Mouse (Mus musculus): Measurements from ENCODE around the gene Wfdc17. TPM values are rescaled to one million over a fixed set of nuclear protein-coding genes. Genes with fewer than 3 reads are reported as not detected.

Wfdc17 gene
- polyA plus RNA-seq, 1 experiment from 2014 or later = 1.2 TPM

GRCm38 (mm10) chr11:83692008-83692407 lies 11.8 kb upstream of the Wfdc17 start:
- Histone ChIP-seq H3K27me3 (ENCODE audit: control insufficient read depth, insufficient read depth, low read length) (no peaks in the 10 kb centered on the region), H3K36me3 (ENCODE audit: control insufficient read depth, insufficient read depth, low read length) (no peaks in the 10 kb centered on the region), H3K9ac (ENCODE audit: low read depth, low read length) (no peak overlapping the region), H3K9me3 (ENCODE audit: control insufficient read depth, low read length) (no peaks in the 10 kb centered on the region), H3K27ac (ENCODE audit: low read depth, low read length) (no peak overlapping the region), H3K4me3 (ENCODE audit: low read length) (no peak overlapping the region), H3K4me2 (replicated peaks; ENCODE audit: low read depth, low read length) (no peak overlapping the region), H3K4me1 (ENCODE audit: control insufficient read depth, insufficient read depth, low read length) (no peaks in the 10 kb centered on the region)
- WGBS = 68% methylated on average over 1 of the region's 1 CpGs
- no peak for ATAC-seq (ENCODE audit: low FRiP score, low TSS enrichment)

- Histone ChIP-seq H3K9me3 (ENCODE audit: control insufficient read depth, low read length) (no peaks in the 10 kb centered on the region), H3K4me2 (replicated peaks; ENCODE audit: low read depth, low read length) (no peak within 1 kb of the TSS), H3K27me3 (ENCODE audit: control insufficient read depth, insufficient read depth, low read length) (no peaks in the 10 kb centered on the region), H3K4me1 (ENCODE audit: control insufficient read depth, insufficient read depth, low read length) (no peaks in the 10 kb centered on the region), H3K36me3 (ENCODE audit: control insufficient read depth, insufficient read depth, low read length) (no peaks in the 10 kb centered on the region), H3K27ac (ENCODE audit: low read depth, low read length) (no peak within 1 kb of the TSS), H3K9ac (ENCODE audit: low read depth, low read length) (no peak within 1 kb of the TSS), H3K4me3 (ENCODE audit: low read length) (no peak within 1 kb of the TSS)
- no peak for ATAC-seq (ENCODE audit: low FRiP score, low TSS enrichment)
- 68% methylated on average over 4 of the region's 4 CpGs for WGBS
Observed at GRCm38 (mm10) chr11:83708715-83709114, 4.9 kb downstream of the Wfdc17 start, which contains the start of gene Wfdc18. TSS of gene Wfdc18 (plus strand) at chr11:83709015.

- WGBS = 76% methylated on average over 5 of the region's 5 CpGs
- Histone ChIP-seq H3K36me3 (ENCODE audit: control insufficient read depth, insufficient read depth, low read length) (no peaks in the 10 kb centered on the region), H3K4me2 (replicated peaks; ENCODE audit: low read depth, low read length) (no peak overlapping the region), H3K4me3 (ENCODE audit: low read length) (no peak overlapping the region), H3K9me3 (ENCODE audit: control insufficient read depth, low read length) (no peaks in the 10 kb centered on the region), H3K27me3 (ENCODE audit: control insufficient read depth, insufficient read depth, low read length) (no peaks in the 10 kb centered on the region), H3K27ac (ENCODE audit: low read depth, low read length) (no peak overlapping the region), H3K9ac (ENCODE audit: low read depth, low read length) (no peak overlapping the region), H3K4me1 (ENCODE audit: control insufficient read depth, insufficient read depth, low read length) (no peaks in the 10 kb centered on the region)
- no peak for ATAC-seq (ENCODE audit: low FRiP score, low TSS enrichment)
Observed at GRCm38 (mm10) chr11:83709683-83710082, 5.9 kb downstream of the Wfdc17 start.

GRCm38 (mm10) chr11:83712671-83713070 lies 8.9 kb downstream of the Wfdc17 start:
- no peak for ATAC-seq (ENCODE audit: low FRiP score, low TSS enrichment)
- no peak overlapping the region for H3K4me2 ChIP-seq (replicated peaks; ENCODE audit: low read depth, low read length)
- no peak overlapping the region for H3K4me3 ChIP-seq (ENCODE audit: low read length)
- H3K4me1 ChIP-seq (ENCODE audit: control insufficient read depth, insufficient read depth, low read length) = no peaks in the 10 kb centered on the region
- H3K27ac ChIP-seq (ENCODE audit: low read depth, low read length) = no peak overlapping the region
- H3K9ac ChIP-seq (ENCODE audit: low read depth, low read length) = no peak overlapping the region
- no peaks in the 10 kb centered on the region for H3K36me3 ChIP-seq (ENCODE audit: control insufficient read depth, insufficient read depth, low read length)
- H3K9me3 ChIP-seq (ENCODE audit: control insufficient read depth, low read length) = no peaks in the 10 kb centered on the region
- 83% methylated on average over 1 of the region's 1 CpGs for WGBS
- H3K27me3 ChIP-seq (ENCODE audit: control insufficient read depth, insufficient read depth, low read length) = no peaks in the 10 kb centered on the region

- H3K4me1 ChIP-seq (ENCODE audit: control insufficient read depth, insufficient read depth, low read length) = no peaks in the 10 kb centered on the region
- H3K9ac ChIP-seq (ENCODE audit: low read depth, low read length) = no peak overlapping the region
- no peaks in the 10 kb centered on the region for H3K36me3 ChIP-seq (ENCODE audit: control insufficient read depth, insufficient read depth, low read length)
- H3K4me2 ChIP-seq (replicated peaks; ENCODE audit: low read depth, low read length) = no peak overlapping the region
- no peaks in the 10 kb centered on the region for H3K9me3 ChIP-seq (ENCODE audit: control insufficient read depth, low read length)
- no peak overlapping the region for H3K27ac ChIP-seq (ENCODE audit: low read depth, low read length)
- WGBS = 70% methylated on average over 2 of the region's 2 CpGs
- no peak overlapping the region for H3K4me3 ChIP-seq (ENCODE audit: low read length)
- no peak for ATAC-seq (ENCODE audit: low FRiP score, low TSS enrichment)
- H3K27me3 ChIP-seq (ENCODE audit: control insufficient read depth, insufficient read depth, low read length) = no peaks in the 10 kb centered on the region
Observed at GRCm38 (mm10) chr11:83713925-83714324, 10.1 kb downstream of the Wfdc17 start.

GRCm38 (mm10) chr11:83717042-83717665 lies 13.4 kb downstream of the Wfdc17 start:
- WGBS = 81% methylated on average over 6 of the region's 6 CpGs
- no peak for ATAC-seq (ENCODE audit: low FRiP score, low TSS enrichment)
- Histone ChIP-seq H3K4me1 (ENCODE audit: control insufficient read depth, insufficient read depth, low read length) (no peaks in the 10 kb centered on the region), H3K9ac (ENCODE audit: low read depth, low read length) (no peak overlapping the region), H3K27ac (ENCODE audit: low read depth, low read length) (no peak overlapping the region), H3K36me3 (ENCODE audit: control insufficient read depth, insufficient read depth, low read length) (no peaks in the 10 kb centered on the region), H3K4me3 (ENCODE audit: low read length) (no peak overlapping the region), H3K9me3 (ENCODE audit: control insufficient read depth, low read length) (no peaks in the 10 kb centered on the region), H3K27me3 (ENCODE audit: control insufficient read depth, insufficient read depth, low read length) (no peaks in the 10 kb centered on the region), H3K4me2 (replicated peaks; ENCODE audit: low read depth, low read length) (no peak overlapping the region)

- ATAC-seq (ENCODE audit: low FRiP score, low TSS enrichment) = no peak
- H3K27me3 ChIP-seq (ENCODE audit: control insufficient read depth, insufficient read depth, low read length) = no peaks in the 10 kb centered on the region
- H3K36me3 ChIP-seq (ENCODE audit: control insufficient read depth, insufficient read depth, low read length) = no peaks in the 10 kb centered on the region
- no peak overlapping the region for H3K27ac ChIP-seq (ENCODE audit: low read depth, low read length)
- H3K4me3 ChIP-seq (ENCODE audit: low read length) = no peak overlapping the region
- no peaks in the 10 kb centered on the region for H3K4me1 ChIP-seq (ENCODE audit: control insufficient read depth, insufficient read depth, low read length)
- no peaks in the 10 kb centered on the region for H3K9me3 ChIP-seq (ENCODE audit: control insufficient read depth, low read length)
- no peak overlapping the region for H3K4me2 ChIP-seq (replicated peaks; ENCODE audit: low read depth, low read length)
- H3K9ac ChIP-seq (ENCODE audit: low read depth, low read length) = no peak overlapping the region
Observed at GRCm38 (mm10) chr11:83720766-83721165, 17.0 kb downstream of the Wfdc17 start.

- no peak overlapping the region for H3K27ac ChIP-seq (ENCODE audit: low read depth, low read length)
- no peaks in the 10 kb centered on the region for H3K4me1 ChIP-seq (ENCODE audit: control insufficient read depth, insufficient read depth, low read length)
- H3K36me3 ChIP-seq (ENCODE audit: control insufficient read depth, insufficient read depth, low read length) = no peaks in the 10 kb centered on the region
- H3K9me3 ChIP-seq (ENCODE audit: control insufficient read depth, low read length) = no peaks in the 10 kb centered on the region
- no peaks in the 10 kb centered on the region for H3K27me3 ChIP-seq (ENCODE audit: control insufficient read depth, insufficient read depth, low read length)
- no peak overlapping the region for H3K4me2 ChIP-seq (replicated peaks; ENCODE audit: low read depth, low read length)
- WGBS = 60% methylated on average over 3 of the region's 3 CpGs
- H3K9ac ChIP-seq (ENCODE audit: low read depth, low read length) = no peak overlapping the region
- no peak for ATAC-seq (ENCODE audit: low FRiP score, low TSS enrichment)
- no peak overlapping the region for H3K4me3 ChIP-seq (ENCODE audit: low read length)
Observed at GRCm38 (mm10) chr11:83728757-83729432, 25.1 kb downstream of the Wfdc17 start.

- H3K27ac ChIP-seq (ENCODE audit: low read depth, low read length) = no peak overlapping the region
- no peaks in the 10 kb centered on the region for H3K36me3 ChIP-seq (ENCODE audit: control insufficient read depth, insufficient read depth, low read length)
- no peak for ATAC-seq (ENCODE audit: low FRiP score, low TSS enrichment)
- H3K4me1 ChIP-seq (ENCODE audit: control insufficient read depth, insufficient read depth, low read length) = no peaks in the 10 kb centered on the region
- no peak overlapping the region for H3K4me2 ChIP-seq (replicated peaks; ENCODE audit: low read depth, low read length)
- no peaks in the 10 kb centered on the region for H3K9me3 ChIP-seq (ENCODE audit: control insufficient read depth, low read length)
- H3K4me3 ChIP-seq (ENCODE audit: low read length) = no peak overlapping the region
- WGBS = 94% methylated on average over 1 of the region's 1 CpGs
- no peaks in the 10 kb centered on the region for H3K27me3 ChIP-seq (ENCODE audit: control insufficient read depth, insufficient read depth, low read length)
- H3K9ac ChIP-seq (ENCODE audit: low read depth, low read length) = no peak overlapping the region
Observed at GRCm38 (mm10) chr11:83731116-83731515, 27.3 kb downstream of the Wfdc17 start.
